Mouse (Mus musculus) midbrain, embryonic 11.5 days (tissue): ENCODE measurements at regions not wholly inside any gene's neighbourhood (a gene's known extent, or its start where the extent isn't known, plus 50 kb on each side); places are given as distances from the start of the nearest gene placed in this dataset.

Experiments
- ATAC-seq: fragments of 200-750 bp; cut with Nextera tagmentation; 2 replicates; pipeline ENCODE4 v1.8.0; 2017; ENCODE audit warnings: moderate TSS enrichment, moderate library complexity; ENCODE audit not compliant: low FRiP score
- DNase-seq: peaks from one replicate; pipeline ENCODE4 v3.0.0; 2015; ENCODE audit warnings: low spot score; ENCODE audit errors: missing footprints
- H3K27ac ChIP-seq: fragments of 300-500 bp; sonication (generic); 2 replicates; pipeline ENCODE4 v1.5.1; 2014; ENCODE audit warnings: low read depth, low read length
- H3K27me3 ChIP-seq: fragments of 300-500 bp; sonication (generic); 2 replicates; pipeline ENCODE4 v1.6.1; 2014; ENCODE audit warnings: mild to moderate bottlenecking, low read length, moderate library complexity, mixed read lengths; ENCODE audit not compliant: control insufficient read depth, insufficient read depth
- H3K36me3 ChIP-seq: fragments of 300-500 bp; sonication (generic); 2 replicates; pipeline ENCODE4 v1.6.1; 2014; ENCODE audit warnings: mild to moderate bottlenecking, low read length, moderate library complexity, mixed read lengths; ENCODE audit not compliant: control insufficient read depth, insufficient read depth
- H3K4me1 ChIP-seq: fragments of 300-500 bp; sonication (generic); 2 replicates; pipeline ENCODE4 v1.6.1; 2014; ENCODE audit warnings: low read length; ENCODE audit not compliant: control insufficient read depth, insufficient read depth
- H3K4me2 ChIP-seq: fragments of 300-500 bp; sonication (generic); 2 replicates; pipeline ENCODE4 v1.6.1; 2014; ENCODE audit warnings: mild to moderate bottlenecking, moderate library complexity
- H3K4me3 ChIP-seq: fragments of 300-500 bp; sonication (generic); 2 replicates; pipeline ENCODE4 v1.5.1; 2014; ENCODE audit warnings: low read depth, low read length
- H3K9ac ChIP-seq: fragments of 300-500 bp; sonication (generic); 2 replicates; pipeline ENCODE4 v1.6.1; 2014; ENCODE audit warnings: low read length
- H3K9me3 ChIP-seq: fragments of 300-500 bp; sonication (generic); 2 replicates; pipeline ENCODE4 v1.6.1; 2016; ENCODE audit warnings: low read length; ENCODE audit not compliant: control insufficient read depth
- WGBS: fragments of 180-500 bp; shearing (Covaris S2); extraction: QIAGEN DNeasy Blood & Tissue Kit; methylation state at CpG from one replicate; pipeline ENCODE4 v1.1.7; 2014; 5-methylcytosine and 5-hydroxymethylcytosine counted together

DNA sequence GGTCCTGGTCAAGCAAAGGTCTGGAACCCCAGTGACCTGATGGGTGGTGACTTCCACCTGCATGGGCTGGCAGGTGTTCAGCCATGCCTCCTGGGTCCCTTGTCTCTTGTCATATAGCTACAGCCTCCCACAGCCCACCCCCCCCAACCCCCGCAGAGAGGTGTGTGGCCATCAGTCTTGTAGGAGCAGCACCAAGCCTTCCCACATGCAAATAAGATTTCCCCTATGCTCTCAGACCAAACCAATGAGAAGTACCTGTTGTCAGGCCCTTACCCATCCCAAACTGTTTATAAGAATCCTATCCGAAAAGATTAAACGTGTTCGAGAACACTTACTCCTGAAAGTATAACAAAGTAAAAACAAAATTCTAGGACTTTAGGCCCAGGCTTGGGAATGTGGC is 114.8 kb upstream of the 2610301B20Rik start:
- no peaks in the 10 kb centered on the region for H3K36me3 ChIP-seq
- ATAC-seq (no peak), DNase-seq (no peak)
- no peaks in the 10 kb centered on the region for H3K4me1 ChIP-seq
- H3K9ac ChIP-seq, result no peak overlapping the region
- H3K4me2 ChIP-seq, result no peak overlapping the region
- no peaks in the 10 kb centered on the region for H3K27me3 ChIP-seq
- H3K9me3 ChIP-seq, result no peaks in the 10 kb centered on the region
- H3K27ac ChIP-seq, result no peak overlapping the region
- 89% methylated on average over 4 of the region's 4 CpGs for WGBS
- H3K4me3 ChIP-seq, result no peak overlapping the region

DNA sequence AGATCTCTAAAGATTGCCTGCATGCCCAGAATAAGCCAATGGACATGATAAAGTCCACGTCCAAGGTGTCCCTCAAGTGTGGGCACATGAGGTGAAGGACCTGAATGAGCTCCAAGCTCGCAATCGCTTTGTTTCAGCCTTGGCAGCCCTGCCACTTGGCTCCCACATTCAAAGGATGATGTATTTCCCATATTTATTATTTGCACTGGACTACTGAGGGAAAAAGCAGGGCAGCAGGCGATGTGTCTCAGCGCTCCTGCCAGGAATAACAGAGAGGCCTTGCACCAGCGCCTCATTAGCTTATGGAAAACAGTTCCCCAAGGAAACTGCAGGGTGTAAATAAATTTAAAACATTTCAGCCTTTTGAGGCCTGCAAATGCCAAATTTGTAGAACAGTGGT is 106.6 kb upstream of the 2610301B20Rik start:
- no peaks in the 10 kb centered on the region for H3K9me3 ChIP-seq
- no peaks in the 10 kb centered on the region for H3K27me3 ChIP-seq
- H3K4me3 ChIP-seq, result no peak overlapping the region
- H3K4me1 ChIP-seq, result no peaks in the 10 kb centered on the region
- H3K9ac ChIP-seq, result no peak overlapping the region
- ATAC-seq, result no peak
- no peak for DNase-seq
- no peak overlapping the region for H3K27ac ChIP-seq
- no peak overlapping the region for H3K4me2 ChIP-seq
- no peaks in the 10 kb centered on the region for H3K36me3 ChIP-seq
- WGBS, result 88% methylated on average over 6 of the region's 6 CpGs

GRCm38 (mm10) chr4:10770026-10770643 is 104.2 kb upstream of the 2610301B20Rik start:
- no peaks in the 10 kb centered on the region for H3K36me3 ChIP-seq
- H3K27ac ChIP-seq, result no peak overlapping the region
- H3K4me1 ChIP-seq, result no peaks in the 10 kb centered on the region
- ATAC-seq (no peak), DNase-seq (no peak)
- 92% methylated on average over 13 of the region's 13 CpGs for WGBS
- H3K4me3 ChIP-seq, result no peak overlapping the region
- no peak overlapping the region for H3K4me2 ChIP-seq
- no peak overlapping the region for H3K9ac ChIP-seq
- H3K9me3 ChIP-seq, result no peaks in the 10 kb centered on the region
- H3K27me3 ChIP-seq, result no peaks in the 10 kb centered on the region

- whole genome bisulfite sequencing, result 61% methylated on average over 3 of the region's 3 CpGs
- no peaks in the 10 kb centered on the region for H3K27me3 ChIP-seq
- no peak overlapping the region for H3K9ac ChIP-seq
- DNase-seq (no peak), ATAC-seq (no peak)
- H3K4me2 ChIP-seq, result no peak overlapping the region
- no peak overlapping the region for H3K4me3 ChIP-seq
- H3K27ac ChIP-seq, result no peak overlapping the region
- no peaks in the 10 kb centered on the region for H3K9me3 ChIP-seq
- no peaks in the 10 kb centered on the region for H3K36me3 ChIP-seq
- H3K4me1 ChIP-seq, result no peaks in the 10 kb centered on the region
Measured at GRCm38 (mm10) chr4:10774557-10775215, 99.6 kb upstream of the 2610301B20Rik start.

DNA sequence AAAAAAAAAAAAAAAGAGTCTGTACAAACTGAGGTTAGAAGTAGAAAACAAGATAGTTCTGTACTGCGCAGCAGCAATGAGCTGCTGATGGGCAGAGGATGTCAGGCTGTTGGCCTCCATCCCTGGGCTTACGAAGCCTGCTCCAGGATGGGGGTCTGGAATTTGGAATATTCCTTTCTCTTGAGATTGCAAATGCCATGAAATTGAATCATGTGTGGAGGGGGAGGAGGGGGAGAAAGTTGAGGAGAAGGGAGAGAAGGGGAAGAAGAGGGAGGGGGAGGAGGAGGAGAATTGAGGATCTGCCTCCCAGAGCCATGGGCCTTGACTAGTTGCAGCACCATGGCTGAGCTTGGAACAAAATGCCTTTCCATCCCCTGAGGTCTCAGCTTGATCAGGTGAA is 87.6 kb upstream of the 2610301B20Rik start:
- WGBS, result 85% methylated on average over 2 of the region's 2 CpGs
- DNase-seq (no peak), ATAC-seq (no peak)
- H3K4me2 ChIP-seq, result no peak overlapping the region
- H3K36me3 ChIP-seq, result no peaks in the 10 kb centered on the region
- no peak overlapping the region for H3K27ac ChIP-seq
- H3K4me3 ChIP-seq, result no peak overlapping the region
- no peaks in the 10 kb centered on the region for H3K9me3 ChIP-seq
- no peak overlapping the region for H3K9ac ChIP-seq
- H3K27me3 ChIP-seq, result no peaks in the 10 kb centered on the region
- H3K4me1 ChIP-seq, result no peaks in the 10 kb centered on the region

DNA sequence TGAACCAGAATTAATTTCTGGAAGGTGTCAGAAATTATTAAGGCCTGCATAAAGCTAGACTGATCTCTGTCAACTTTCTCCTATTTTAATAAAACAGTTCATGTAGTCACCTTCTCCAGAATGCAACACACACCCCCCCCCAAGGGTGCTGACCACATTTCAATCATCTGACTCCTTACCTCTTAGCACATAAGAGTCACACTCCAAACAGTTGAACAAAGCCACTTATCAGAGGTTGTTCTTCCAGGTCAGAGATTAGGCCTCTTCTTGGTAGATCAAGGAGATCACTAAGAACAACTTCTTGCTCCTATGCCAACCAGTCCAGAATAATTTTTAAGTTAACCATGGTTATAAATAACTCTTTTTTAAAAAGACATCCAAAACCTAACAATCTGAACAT is 86.0 kb upstream of the 2610301B20Rik start:
- Histone ChIP-seq H3K9ac (no peak overlapping the region), H3K27me3 (no peaks in the 10 kb centered on the region), H3K4me1 (no peaks in the 10 kb centered on the region), H3K4me3 (no peak overlapping the region), H3K4me2 (no peak overlapping the region), H3K9me3 (no peaks in the 10 kb centered on the region), H3K27ac (no peak overlapping the region), H3K36me3 (no peaks in the 10 kb centered on the region)
- ATAC-seq, result no peak
- DNase-seq, result no peak

DNA sequence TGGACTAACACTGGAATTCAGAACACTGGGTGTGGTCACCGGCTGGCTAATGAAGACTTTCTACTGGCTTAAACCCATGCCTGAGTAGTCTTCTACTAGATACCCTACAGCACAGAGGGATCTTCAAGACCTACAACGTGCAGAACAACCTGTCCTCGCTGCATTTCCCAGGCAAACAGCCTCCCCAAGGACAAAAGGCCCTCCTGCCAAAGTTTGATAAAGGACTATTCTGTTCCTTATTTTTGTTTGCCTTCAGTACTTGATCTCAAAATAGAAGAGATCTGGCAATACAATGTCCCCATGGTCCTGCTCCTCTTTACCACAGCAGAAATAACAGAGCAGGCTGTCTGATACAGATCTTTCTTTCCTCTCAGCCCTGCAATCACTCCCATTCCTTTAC is 85.2 kb upstream of the 2610301B20Rik start:
- 79% methylated on average over 3 of the region's 3 CpGs for WGBS
- H3K9ac ChIP-seq, result no peak overlapping the region
- no peaks in the 10 kb centered on the region for H3K9me3 ChIP-seq
- no peak for ATAC-seq
- H3K4me2 ChIP-seq, result no peak overlapping the region
- H3K27me3 ChIP-seq, result no peaks in the 10 kb centered on the region
- no peak overlapping the region for H3K4me3 ChIP-seq
- H3K4me1 ChIP-seq, result no peaks in the 10 kb centered on the region
- no peak overlapping the region for H3K27ac ChIP-seq
- no peak for DNase-seq
- no peaks in the 10 kb centered on the region for H3K36me3 ChIP-seq

DNA sequence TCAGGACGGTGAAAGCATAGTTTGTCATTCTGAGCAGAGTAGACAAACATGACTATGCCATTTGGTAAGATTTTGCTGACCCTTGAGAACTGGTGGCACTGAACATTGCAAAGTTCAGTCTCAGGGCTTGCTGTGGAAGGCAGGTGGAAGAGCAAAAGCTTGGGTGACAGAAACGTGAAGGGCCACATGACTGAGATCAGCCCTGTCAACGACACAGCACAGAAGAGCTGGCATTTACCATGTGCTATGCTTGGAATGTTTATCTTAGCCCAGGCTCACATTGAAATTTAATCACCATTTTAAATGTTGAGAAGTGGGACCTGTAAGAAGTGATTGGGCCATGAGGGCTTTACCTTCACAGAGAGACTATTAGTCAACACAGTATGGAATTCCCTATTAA is 81.7 kb upstream of the 2610301B20Rik start:
- Histone ChIP-seq H3K9ac (no peak overlapping the region), H3K4me2 (no peak overlapping the region), H3K27ac (no peak overlapping the region), H3K27me3 (no peaks in the 10 kb centered on the region), H3K4me1 (no peaks in the 10 kb centered on the region), H3K4me3 (no peak overlapping the region), H3K36me3 (no peaks in the 10 kb centered on the region), H3K9me3 (no peaks in the 10 kb centered on the region)
- 80% methylated on average over 3 of the region's 3 CpGs for WGBS
- no peak for DNase-seq
- ATAC-seq, result no peak

GRCm38 (mm10) chr4:10794471-10794870 is 79.8 kb upstream of the 2610301B20Rik start:
- H3K4me1 ChIP-seq, result no peaks in the 10 kb centered on the region
- no peaks in the 10 kb centered on the region for H3K27me3 ChIP-seq
- ATAC-seq (no peak), DNase-seq (no peak)
- H3K36me3 ChIP-seq, result no peaks in the 10 kb centered on the region
- no peak overlapping the region for H3K4me3 ChIP-seq
- H3K27ac ChIP-seq, result no peak overlapping the region
- H3K4me2 ChIP-seq, result no peak overlapping the region
- no peak overlapping the region for H3K9ac ChIP-seq
- 82% methylated on average over 3 of the region's 3 CpGs for whole genome bisulfite sequencing
- H3K9me3 ChIP-seq, result no peaks in the 10 kb centered on the region
